Mouse (Mus musculus): ENCODE measurements at regions not wholly inside any gene's neighbourhood (a gene's known extent, or its start where the extent isn't known, plus 50 kb on each side); places are given as distances from the start of the nearest gene placed in this dataset.
"Not testable (repeated sequence)": the region's sequence is repeated elsewhere in the genome, so short reads cannot be mapped to it uniquely, and the experiment has no call there.

DNA sequence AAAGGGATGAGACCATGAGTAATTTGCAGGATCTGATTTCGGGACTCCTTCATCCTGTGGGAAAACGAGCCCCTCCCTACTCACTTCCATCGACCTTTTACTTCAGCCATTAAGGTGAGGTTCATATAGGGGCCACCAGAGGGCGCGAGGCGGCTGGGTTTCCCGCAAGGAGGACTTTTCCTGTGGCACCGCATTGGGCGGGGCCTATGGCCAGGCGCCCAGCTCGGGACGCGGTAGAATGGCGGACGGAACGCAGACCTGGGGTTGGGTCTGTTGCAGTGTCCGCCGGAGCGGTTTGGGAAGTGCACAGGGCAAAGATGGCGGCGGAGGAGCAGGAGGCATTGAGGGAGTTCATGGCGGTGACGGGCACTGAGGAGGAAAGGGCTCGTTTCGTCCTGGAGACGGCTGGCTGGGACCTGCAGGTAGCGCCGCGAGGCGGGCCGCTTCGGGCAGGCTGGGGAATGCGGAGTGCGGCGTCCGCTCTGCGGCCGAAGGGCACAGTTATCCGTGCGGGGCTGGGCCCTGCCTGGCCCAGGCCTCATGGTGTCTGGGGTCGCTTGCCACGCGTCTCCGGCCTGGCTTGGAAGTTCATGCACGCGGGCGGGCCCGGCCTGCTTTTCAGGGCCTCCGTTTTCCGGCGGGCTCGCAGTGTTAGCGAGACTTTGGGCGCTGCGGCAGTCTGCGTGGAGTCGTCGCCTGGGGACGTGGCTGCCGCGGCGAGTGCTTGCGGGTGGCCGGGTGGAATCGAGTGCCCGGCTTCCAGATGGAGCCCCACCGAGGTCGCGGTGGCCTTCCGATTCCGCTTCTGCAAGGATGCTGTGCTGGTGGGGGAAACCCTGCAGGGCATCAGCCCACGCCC is 219.1 kb downstream of the Gm31371 start:
- peak; percentile 97 for DNase-seq

DNA sequence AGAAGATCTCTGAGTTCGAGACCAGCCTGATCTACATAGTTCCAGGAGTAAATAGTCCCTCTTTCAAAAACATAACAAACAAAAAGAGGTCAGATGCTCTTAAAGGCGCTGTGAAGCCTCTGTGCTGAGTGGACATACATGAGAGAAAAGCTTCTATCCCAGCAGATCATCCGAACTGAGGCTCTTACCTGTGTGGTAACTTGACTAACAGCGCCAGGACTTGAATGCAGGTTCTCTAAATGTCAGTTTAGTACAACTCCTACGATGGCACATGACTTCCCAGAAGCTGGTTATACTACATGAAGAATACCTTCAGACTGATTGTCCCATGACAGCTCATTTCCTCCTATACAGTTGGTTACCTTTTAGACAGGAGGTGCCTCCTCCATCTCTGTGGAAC is 220.4 kb downstream of the Gm31371 start:
- not testable (repeated sequence) for DNase-seq

DNA sequence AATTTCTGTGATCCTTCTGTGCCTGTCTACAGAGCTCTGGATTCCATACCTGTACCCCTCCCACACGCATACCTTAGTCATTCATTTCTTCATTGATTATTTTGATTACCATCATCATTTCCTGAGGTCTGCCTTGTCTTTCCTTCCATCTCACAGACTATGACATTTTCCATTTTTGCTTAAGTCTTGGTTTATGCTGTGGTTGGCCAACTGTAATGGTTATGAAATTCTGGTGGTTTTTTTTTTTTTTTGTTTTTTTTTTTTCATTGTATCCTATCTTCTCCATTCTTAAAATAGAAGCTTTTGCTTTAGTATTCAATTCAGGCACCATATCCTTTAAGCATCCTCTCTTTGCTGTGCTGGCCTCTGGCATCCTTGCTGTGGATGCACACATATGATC is 227.4 kb downstream of the Gm15319 start:
- DNase-seq: not testable (repeated sequence)

DNA sequence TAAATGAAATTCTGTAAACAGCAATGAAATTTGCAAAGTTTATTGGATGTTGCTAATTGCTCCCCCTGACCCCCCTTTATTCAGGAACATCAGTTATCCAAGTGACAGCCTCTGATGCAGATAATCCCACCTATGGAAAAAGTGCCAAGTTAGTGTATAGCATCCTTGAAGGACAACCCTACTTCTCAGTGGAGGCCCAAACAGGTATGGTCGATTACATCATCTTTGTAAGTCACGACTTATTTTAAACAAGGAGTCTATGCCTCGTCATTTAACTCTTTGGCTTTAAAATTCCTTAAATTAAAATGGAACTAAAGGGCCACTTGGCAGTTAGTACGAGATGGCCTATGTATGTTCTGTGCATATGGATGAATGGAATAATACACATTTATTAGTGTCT is 217.6 kb downstream of the Gm15319 start:
- not testable (repeated sequence) for DNase-seq

DNA sequence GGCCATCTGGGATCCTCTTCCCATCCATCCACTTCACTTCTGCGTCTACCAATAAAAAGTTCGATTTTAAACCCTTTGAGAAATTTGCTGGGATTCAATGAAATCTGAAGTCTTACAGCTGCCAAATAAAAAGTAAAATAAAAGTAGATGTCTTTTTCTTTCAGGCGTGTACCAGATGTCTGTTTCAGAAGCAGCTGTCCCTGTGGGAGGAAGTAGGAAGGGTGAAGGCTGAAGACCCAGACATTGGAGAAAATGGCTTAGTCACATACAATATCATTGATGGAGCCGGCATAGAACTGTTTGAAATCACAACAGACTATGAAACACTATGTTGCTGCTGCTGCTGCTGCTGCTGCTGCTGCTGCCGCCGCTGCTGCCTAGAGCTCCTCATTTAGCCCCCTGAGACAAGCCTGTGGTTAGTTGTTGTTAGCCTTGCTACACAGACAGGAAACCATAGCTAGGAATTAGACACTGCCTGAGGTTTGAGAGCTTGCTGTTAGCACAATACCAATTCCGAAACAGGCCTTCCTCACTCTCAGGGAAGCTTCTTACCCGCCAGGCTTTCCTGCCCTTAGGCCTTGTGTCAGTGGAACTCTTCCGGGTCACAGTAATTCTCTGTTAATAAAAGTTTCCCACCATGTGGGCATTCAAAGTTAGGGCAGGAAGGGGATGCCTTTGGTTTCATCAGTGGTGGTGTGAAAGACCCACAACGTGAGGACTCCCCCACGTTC is 211.5 kb downstream of the Gm15319 start:
- not testable (repeated sequence) for DNase-seq

DNA sequence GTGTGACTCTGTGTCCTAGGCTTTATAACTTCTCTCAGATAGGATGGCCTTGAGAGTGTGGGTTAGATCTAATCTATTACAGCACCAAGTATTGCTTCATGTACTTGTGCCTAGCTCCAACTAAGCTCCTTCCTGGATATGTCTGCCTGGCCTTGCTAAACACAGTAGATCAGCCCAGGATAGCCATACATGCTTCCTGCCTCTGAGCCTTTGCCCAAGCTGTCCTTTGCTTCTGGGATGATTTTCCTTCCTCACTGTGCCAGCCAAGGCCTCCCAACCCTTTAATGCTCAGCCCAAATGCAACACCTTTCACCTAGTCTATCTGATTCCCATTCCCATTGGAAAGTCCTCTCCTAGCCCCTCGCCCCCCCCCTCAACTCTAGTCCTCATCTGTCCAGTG is 208.9 kb downstream of the Gm15319 start:
- DNase-seq: not testable (repeated sequence)
